Mouse (Mus musculus): ENCODE measurements around the gene Ephb4. TPM values are rescaled to one million over a fixed set of nuclear protein-coding genes. Genes with fewer than 3 reads are reported as not detected.

Gene Ephb4
- total RNA-seq, 2 experiments from 2014 or later, result 4.2 to 4.6 TPM

GRCm38 (mm10) chr5:137335066-137335465, 14.8 kb upstream of the Ephb4 start:
- no peak for DNase-seq

DNA sequence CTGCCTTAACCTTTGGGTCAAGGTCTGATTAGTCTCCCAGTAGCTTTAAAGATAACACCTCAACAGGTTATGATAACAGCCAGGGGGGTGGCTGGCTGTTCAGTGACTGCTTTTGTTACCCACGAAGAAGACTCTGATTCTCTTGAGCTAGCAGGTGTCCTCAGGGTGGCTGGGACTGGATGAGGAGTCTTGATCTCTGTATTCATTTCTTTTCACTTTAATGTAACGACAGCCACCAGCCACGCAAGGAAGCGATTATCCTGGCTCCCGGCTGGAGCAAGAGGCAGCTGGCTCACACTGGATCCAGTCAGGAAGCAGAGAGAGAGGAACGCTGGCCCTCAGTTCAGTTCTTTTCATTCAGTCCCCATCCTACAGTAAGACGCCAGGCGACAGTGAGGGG, 12.7 kb upstream of the Ephb4 start:
- no peak for DNase-seq

GRCm38 (mm10) chr5:137338256-137338655, 11.7 kb upstream of the Ephb4 start:
- peak; percentile 87 to 90 for DNase-seq

DNA sequence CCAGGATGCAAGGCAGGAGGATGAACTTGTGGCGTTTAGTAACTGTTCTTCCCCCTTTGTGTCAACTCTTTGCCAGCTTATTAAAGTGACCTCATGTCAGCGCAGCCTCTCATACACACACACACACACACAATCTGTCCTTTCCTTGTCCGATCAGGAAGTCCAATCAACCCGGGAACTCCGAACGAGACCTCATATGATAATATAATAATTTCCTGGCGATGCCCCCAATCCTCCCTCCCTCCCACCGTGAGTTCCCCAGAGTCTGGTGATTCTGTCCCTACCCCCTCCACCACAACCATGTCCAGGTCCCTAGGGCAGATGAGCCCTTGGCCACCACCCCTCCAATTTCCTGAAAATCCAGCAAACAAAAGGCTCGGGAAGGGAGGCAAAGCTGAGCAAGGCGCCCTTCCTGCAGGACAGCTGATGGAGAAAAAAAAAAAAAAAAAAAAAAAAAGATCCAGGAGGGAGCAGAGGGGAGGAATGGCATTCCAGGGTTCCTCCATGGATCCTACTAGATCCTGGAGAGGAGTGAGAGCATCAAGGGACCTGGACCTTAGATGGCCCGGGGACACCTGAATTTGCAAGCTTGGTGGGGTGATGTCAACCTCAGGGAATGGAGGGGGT, 11.1 kb upstream of the Ephb4 start:
- DNase-seq, result no peak

- no peak for DNase-seq
Observed at GRCm38 (mm10) chr5:137339290-137339979, 10.5 kb upstream of the Ephb4 start.

DNA sequence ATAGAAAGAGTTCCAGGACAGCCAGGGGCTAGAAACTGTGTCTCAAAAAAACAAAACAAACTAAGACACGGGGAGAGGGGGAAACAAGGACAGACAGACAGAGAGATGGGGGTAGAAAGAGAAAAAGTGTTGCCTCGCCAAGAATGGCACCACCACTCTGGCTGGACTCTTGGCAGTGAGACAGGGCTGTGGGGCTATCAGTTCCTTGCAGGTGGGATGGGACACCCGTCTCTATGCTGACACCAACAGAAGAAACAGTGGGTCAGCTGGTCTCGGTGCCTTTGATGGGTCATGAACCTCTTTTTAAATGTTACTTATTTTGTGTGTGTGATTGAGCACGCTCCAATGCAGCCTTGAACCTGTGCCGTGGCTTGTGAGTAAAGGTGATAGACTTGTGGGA, 9.7 kb upstream of the Ephb4 start:
- no peak for DNase-seq

- no peak for DNase-seq
Observed at GRCm38 (mm10) chr5:137342407-137343012, 7.4 kb upstream of the Ephb4 start.

GRCm38 (mm10) chr5:137343412-137343811, 6.5 kb upstream of the Ephb4 start:
- no peak for DNase-seq

DNA sequence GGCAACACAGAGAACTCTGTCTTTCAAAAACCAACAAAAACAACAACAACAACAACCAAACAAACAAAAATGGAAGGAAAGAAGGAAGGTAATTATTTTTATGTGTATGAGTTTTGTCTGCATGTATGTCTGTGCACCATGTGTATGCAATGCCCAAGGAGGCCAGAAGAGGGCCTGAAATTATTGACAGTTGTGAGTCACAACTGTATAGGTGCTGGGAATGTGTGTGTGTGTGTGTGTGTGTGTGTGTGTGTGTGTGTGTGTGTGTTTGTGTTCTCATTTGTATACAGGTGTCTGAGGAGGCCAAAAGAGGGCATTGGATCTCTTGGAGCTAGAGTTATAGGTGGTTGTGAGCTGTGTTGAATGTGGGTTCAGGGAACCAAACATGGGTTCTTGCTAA, 6.0 kb upstream of the Ephb4 start:
- no peak for DNase-seq

DNA sequence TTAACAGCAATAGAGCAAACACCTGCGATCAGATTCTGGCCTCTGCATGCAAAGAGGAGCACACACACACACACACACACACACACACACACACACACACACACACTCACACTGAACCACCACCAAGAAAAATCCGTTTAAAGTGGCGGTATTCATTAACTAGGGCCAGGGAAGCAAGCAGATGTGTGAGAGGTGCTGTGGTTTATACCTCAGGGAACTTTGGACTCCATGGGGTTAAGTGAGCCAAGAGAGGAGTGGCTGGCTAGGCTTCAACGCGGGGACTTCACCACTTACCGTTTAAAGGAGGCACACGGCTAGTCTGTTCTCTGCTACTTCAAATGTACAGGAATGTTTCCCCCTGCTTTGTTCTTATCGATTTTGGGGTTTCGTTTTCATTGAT, 4.1 kb upstream of the Ephb4 start:
- no peak for DNase-seq

- no peak for DNase-seq
Observed at GRCm38 (mm10) chr5:137346388-137346787, 3.5 kb upstream of the Ephb4 start.

- DNase-seq, result no peak
Observed at GRCm38 (mm10) chr5:137346983-137347382, 2.9 kb upstream of the Ephb4 start.

DNA sequence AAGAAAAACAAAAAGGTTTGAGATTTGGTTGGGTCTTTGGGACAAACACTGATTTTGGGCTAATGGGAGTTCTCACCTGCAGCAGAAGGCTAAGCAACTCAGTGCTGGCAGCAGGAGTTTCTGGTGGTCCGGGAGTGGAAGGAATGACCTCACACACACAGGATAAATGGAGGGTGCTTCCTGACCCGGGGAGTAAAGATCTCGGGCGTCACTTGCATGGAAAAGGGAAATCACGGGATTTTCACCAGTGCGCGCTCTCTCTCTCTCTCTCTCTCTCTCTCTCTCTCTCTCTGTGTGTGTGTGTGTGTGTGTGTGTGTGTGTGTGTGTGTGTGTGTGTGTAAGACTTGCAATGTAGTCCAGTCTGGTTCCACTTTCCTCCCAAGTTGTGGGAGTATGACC, 2.1 kb upstream of the Ephb4 start:
- no peak for DNase-seq

DNA sequence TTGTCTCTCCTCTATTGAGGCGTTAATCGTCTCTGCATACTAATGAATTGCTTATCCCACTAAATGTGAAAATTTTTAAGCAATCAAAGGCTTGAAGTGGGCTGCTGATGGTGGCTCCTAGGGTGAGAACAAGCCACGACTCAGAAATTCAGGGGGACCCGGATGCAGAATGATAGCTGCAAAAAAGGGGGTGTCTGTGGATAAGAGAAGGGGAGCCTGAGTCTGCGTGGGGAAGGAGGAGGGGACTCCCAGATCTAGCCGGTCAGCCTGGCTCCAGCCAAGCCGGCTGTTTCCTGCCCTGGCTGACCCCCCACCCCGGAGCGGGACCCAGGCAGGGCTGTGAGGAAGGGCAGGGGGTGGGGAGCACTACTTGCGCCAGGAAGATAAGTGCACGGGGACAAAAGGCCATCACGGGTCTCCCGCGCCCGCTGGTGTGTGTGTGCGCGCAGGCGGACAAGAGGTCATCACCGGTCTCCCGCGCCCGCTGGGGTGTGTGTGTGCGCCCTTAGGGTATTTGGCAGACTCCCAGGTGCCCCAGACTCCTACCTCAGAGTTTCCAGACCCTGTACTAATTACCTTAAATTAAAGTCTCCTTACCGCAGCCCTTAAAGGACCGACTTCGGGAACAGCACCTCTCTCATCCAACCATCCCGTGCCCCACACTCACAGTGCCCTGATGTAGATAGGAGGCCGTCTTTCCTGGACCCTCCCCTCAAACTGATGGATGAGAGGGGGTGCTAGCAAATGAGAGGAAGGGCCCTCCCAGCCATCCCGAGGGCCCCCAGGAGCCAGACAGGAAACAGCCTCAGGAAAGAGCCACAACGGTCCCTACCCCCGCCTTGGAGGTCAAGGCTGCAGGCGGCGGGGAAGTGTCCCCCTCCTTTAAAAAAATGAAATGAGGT, 1.2 kb upstream of the Ephb4 start:
- no peak for DNase-seq

- DNase-seq, result no peak
Observed at GRCm38 (mm10) chr5:137350205-137351057, 522 bp downstream of the Ephb4 start.

DNA sequence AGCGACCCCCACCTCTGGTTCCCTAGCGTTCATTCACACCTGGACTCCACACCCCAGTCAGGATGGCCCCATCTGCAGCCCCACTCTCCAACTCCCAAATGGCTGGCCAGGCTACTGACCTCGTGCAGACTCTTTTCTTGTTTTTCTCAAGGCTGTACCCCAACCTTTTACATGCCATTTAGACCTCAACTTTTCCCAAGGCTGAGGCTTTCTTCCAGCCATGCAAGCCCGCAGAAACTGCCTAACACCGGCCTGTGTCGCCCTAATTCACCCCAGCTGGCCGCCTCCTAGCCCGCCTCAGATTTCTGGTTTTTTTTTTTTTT, 1.1 kb downstream of the Ephb4 start:
- no peak for DNase-seq

- no peak for DNase-seq
Observed at GRCm38 (mm10) chr5:137351394-137351793, 1.5 kb downstream of the Ephb4 start.

DNA sequence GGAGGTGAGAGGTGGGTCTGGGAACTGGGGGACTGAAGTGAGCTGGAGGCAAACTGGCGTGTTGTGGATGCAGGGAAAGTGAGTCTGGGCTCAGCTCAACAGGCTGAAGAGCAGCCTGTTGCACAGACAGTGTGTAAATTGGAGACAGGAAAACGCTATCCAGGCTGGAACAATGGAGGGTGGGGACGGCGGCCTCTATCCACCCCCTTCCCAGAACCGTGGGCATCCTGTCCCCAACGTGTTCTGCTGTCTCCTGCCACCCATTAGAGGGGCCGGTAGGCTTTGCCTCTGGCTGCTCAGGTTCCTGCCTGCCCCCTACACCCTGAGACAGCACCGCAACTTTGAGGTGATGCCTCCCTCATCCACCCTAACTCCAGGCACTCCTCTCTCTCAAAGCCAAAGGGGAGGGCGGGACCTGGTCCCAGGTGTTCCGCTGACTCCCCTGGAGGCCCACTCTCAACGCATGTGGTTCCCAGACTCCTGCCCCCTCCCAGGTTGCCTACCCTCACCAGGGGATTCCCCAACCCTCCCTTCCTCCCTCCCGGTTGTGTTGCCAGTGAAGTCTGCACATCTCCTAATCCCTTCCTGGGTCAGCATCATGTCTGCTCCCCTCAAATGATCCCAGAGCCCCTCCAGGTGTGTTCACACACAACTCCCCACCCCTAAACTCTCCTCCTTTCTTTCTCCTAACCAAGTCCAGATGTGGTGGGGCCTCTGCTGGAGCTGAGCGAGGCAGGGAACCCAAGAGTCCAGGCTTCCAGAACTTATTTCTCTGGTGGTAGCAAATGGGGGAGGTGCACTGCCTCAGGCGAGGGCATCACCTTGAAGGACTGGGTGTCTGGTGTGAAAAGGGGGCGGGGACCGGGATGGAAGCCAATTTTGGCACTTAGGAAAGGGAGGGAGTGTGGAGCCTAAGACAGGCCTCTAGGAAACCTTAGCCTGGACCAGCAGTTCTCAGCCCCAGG, 2.4 kb downstream of the Ephb4 start:
- no peak for DNase-seq

GRCm38 (mm10) chr5:137354091-137354490, 4.2 kb downstream of the Ephb4 start:
- DNase-seq, result no peak

- no peak for DNase-seq
Observed at GRCm38 (mm10) chr5:137358382-137358781, 8.5 kb downstream of the Ephb4 start.

- DNase-seq, result no peak
Observed at GRCm38 (mm10) chr5:137369665-137370064, 19.8 kb downstream of the Ephb4 start.
